Mouse (Mus musculus): ENCODE data around the gene Elk4.

Elk4 gene

DNA sequence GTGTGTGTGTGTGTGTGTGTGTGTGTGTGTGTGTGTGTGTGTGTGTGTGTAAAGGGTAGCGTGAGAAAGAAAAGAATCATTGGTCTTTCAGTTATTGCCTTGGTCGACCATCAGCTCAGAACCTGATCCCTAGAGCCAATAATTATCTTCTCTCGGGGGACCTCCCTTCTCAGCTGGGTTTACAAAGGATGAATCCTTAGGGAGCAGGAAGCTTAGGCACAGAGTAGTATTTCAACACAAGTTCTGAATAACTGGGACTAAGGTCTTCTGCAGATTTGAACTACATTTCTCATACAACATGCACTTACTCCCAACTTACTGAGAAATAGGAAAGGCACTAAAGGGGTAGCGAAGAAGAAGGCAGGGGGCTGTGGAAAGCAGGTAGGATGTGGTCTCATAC, 17.9 kb upstream of the Elk4 start:
- no peak for DNase-seq

DNA sequence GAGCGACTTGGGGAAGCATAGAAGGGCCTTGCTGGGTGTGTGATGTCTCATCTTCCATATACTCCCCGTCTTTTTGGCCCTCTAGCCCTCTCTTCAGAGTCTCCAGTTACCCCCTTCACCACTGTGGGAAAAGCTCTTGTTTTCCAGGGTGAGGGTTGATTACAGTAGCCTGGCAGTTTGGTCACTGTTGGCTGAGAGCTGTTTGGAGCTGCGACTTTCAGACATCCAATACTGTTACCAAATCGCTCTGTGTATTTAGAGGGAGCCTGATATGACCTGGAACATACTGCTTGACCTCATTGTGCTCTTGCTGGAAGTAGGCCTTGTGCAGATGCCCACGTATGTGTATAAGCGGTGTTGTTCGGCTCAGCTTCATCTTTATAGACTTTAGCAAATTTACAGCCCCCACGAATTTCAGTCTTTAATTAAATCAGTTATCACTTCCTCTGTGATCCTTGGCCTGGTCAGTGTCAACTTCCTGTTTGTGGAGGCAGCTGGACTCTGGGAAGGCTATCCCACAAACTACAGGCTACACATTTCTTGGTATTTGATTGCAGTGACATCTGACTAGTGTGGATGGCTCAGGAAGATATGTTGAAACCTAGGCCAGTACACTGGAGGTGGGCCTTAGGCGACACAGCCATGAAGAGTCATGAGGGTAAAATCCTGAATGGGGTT, 17.2 kb upstream of the Elk4 start:
- DNase-seq: no peak

DNA sequence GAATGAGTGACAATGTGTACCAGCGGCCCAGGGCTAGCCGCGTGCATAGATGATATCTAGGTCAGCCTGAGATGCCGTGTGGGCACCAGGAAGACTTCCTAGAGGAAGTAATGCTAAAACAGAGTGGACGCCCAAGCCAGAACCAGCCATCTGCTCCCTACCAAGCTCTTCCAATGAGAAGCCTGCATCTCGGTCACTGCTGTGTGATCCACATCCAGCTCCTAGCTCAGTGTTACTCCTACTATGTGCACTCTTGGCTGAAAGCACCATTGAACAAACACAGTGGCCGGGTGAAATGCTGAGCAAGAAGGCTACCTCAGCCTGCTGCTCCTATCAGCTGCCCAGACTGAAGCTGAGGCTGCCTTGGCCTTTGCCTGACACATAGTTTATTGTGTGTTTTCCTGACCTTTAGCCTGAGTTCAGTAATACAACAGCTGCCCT, 14.8 kb upstream of the Elk4 start:
- DNase-seq: peak; percentile 57 to 62

DNA sequence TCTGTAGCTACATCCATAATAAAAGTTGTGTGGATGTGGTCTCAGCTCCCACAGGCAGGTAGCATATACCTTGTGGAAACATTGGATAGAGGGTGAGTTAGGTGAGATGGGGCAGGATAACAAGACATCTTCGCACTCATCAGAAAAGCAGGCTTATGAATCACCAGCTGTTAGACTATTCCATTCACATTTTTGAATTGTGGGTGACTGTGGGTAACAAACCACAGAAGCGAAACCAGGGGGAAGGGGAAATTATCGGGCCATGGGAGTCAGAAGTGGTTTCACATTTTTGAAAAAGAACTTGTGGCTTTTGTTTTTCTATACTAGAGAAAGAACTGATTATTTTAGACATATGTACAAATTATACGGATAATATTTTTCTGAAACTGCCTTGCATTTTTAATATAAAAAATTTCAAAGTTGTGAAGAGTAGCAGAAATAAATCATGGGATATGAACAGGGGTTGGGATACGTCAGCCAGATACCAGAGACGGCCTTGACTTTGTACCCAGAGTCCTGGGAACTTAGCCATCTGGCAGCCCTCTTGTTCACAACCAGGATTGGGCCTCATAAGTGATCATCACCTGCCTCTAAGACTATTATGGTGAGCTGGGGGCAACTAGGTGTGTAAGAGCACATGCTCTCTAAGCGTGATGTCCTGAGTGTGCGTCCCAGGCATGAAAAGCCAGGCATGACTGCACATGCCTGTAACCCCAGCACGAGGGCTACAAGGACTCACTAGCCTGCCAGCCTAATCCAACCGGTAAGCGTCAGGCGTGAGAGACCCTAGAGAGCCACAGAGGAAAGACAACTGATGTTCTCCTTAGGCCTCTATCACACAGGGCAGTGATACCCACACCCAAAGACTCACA, 14.0 kb upstream of the Elk4 start:
- peak in 1 of 2 experiments; percentile 22 for DNase-seq

DNA sequence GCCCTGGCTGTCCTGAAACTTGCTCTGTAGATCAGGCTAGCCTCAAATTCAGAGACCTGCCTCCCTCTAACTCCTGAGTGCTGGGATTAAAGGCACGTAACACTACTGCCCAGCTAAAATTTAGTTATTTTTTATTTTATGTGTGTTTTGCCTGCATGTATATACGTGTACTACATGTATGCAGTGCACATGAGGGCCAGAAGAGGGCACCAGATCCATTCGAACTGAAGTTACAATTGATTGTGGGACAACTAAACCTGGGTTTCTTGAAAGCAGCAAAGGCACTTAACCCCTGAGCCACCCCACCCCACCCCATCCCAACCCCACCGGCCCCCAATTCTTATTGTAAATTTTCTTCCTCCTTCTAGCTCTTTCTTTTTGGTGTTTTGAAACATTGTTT, 12.3 kb upstream of the Elk4 start:
- peak; percentile 62 to 82 for DNase-seq

DNA sequence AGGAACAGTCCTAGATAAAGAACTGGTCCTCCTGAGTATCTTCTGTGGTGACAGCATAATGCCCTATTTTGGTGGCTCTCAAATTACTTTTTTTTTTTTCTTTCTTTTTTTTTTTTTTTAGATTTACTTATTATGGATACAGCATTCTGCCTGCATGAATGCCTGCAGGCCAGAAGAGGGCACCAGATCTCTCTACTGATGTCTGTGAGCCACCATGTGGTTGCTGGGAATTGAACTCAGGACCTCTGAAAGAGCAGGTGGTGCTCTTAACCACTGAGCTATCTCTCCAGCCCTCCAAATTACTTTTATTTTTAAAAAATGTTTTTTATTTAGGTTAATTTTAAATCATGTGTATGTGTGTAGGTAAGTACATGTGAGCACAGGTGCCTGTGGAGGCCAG, 6.9 kb upstream of the Elk4 start:
- no peak for DNase-seq

DNA sequence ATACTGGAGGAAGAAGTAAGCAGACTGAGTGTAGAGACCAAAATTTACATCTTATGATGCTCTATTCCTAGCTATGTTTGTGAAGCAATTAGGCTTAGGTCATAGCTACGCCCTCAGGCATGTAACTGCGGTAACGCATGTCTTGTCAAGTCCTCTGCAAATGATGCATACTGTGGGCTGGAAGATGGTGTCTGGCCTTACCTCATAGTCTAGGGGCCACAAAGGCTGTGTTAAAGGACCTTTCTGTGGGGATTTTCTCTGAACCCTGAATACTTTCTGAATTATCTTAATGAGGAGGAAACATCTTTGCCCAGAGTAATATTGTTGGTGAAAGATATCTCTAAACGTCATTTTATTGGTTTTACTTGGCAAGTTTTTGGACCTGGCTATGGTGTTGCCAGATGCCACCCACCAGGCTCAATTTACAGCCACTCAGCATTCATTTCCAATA, 5.5 kb upstream of the Elk4 start:
- DNase-seq: no peak

DNA sequence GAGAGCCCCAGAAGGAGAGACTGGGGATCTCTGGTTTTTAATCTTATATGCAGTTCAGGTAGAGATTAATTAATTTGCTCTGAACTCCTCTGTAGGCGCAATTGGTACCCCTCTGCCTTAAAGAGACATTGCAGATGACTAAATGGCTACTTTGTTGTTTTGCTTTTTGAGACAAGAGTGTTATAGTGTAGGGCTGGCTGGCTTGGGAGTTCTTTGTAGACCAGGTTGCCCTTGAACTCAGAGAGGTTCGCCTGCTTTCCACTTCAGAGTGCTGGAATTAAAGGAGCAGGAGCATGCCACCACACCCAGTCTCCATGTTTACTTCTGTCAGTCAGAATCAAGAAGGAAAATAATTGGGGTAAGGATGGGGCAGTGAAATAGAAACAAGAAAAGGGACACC, 4.3 kb upstream of the Elk4 start:
- no peak for DNase-seq

DNA sequence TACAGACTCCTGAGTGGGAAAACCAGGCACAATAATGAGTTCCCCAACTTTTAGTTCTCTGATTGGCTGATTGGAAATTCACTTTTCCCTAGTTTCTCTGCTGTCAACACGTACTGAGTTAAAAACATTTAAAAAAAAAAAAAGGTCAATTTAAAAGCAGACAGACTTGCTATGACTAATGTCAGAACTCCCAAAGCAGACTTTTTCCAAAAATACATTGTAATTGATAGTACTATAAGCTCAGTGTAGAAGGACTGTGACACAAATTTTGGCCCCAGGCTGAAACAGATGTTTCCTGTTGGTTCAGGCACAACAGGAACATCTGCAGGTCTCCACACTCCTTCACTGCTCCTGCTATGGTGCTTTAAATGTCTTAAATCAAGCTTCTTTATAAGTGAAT, 3.6 kb upstream of the Elk4 start:
- DNase-seq: no peak

DNA sequence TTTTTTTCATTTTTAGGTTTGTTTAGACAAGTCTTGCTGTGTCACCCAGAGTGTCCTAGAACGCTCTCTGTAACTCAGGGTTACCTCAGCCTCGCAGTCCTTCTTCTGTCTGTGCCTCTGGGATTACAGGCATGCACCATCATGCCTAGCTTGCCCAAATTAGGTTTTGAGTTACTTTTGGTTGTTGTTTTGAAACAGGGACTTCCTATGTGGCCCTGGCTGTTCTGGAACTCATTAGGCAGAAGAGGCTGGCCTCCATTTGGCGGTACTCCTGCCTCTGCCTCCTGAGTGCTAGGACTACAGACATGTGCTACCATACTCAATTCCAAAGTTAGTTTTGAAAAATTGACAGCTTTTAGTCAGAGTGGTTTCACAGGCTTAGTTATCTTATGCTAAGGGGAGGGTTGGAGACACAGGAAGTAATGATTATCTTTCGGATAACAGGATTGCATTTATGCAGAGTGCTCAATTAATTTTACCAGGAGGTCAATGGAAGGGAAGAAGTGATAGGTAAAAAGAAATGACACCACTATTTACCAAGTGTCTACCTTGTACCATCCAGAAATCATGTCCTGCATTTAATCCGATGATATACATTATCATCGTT, 2.7 kb upstream of the Elk4 start:
- no peak for DNase-seq

DNA sequence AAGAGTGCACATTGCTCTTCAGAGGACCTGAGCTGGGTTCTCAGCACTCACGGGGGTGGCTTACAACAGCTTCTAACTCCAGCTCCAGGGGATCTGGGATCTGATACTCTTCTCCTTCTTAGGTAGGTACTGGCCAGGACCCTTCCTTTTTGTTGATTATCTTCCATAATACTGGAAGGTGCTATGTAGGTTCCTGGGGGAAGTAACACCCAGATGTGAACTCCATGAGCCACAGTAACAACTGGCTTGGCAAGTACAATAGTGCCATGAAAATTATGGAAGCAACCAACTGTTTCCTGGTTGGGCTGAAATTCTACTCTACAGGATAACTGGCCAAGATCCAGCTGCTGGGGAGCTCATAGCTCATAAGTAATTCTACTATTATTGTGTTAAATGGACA, 1.9 kb upstream of the Elk4 start:
- DNase-seq: no peak

DNA sequence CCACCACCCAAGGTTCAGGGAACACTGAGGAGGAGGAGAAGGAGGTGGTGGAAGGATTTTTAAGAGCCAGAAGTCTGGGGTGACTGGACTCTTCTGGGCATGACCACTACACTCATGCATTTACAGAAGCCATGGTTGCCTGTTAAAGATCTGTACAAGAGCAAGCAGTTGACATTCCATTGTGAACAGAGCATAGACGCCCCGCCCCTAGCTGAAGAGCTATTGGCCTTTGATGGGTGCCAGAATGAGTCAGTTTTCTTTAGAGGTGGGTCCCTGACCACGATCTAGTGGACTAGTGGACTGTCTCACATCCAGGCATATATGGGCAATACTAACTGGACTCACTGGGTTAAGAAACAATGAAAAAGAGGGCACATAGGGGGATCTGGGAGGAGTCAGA, 1.4 kb upstream of the Elk4 start:
- DNase-seq: no peak

DNA sequence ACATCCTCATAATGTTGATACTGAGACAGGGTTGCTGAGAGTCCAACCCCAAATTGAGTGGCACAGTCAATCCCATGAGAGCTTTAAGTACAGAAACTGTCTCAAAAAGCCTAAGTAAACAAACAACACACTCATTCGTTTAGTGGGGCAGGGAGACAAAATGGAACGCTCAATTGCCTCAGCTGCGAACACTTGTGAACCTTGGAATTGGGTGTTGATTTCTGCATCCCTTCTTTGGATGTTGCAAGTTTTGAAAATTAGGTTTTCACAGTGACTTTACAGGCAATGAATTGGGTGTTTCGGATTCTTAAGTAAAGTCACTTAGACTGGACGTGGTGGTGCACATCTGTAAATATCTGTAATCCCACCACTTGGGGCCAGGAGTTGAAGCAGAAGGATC, 686 bp upstream of the Elk4 start:
- no peak for DNase-seq

DNA sequence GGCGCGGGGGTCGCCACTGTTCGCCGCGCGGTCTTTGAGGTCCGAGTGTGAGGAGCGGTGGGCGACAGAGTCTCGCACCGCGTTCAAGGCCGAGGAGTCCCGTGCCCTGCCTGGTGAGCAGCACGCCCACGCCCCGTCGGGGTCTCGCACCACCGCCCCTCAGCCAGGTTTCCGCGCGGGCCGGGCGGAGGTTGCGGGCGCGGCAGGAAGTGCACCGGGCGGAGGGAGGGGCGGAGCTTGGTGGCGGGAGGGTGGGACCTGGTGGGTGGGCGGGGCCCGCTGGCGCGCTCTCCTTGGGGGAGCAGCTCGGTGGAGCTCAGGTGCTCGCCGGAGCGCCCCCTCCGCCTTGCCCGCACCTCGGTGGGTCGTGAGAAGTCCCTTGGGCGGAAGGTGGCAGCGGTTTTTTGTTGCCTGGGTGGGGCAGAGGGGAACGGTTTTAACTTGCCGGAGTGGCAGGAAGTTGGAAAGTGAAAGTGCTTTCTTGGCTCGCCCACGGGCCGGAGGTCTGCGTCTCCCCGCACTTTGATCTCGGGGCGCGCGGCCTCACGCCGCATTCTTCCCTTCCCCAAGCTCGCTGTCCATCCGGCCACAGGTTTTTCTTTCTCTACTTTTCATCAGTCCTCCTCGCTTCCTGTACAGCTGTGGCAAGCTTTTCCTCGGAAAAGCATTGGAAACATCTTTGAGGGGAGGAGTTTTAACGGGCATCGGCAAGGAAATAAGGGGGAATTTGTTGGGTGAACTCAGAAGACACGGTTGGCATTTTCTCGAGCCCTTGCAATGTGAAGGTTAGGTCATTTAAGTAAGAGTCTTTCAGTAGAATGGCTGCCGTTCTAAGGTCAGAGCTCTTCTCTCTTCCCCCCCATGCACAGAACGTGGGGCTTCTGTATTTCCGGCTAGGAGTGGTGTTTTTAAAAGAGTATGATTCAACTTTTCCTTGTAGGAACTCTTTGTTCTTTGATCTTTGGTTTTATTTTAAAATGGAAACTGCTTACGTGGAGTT, 721 bp downstream of the Elk4 start:
- DNase-seq: peak; percentile 86 to 93

DNA sequence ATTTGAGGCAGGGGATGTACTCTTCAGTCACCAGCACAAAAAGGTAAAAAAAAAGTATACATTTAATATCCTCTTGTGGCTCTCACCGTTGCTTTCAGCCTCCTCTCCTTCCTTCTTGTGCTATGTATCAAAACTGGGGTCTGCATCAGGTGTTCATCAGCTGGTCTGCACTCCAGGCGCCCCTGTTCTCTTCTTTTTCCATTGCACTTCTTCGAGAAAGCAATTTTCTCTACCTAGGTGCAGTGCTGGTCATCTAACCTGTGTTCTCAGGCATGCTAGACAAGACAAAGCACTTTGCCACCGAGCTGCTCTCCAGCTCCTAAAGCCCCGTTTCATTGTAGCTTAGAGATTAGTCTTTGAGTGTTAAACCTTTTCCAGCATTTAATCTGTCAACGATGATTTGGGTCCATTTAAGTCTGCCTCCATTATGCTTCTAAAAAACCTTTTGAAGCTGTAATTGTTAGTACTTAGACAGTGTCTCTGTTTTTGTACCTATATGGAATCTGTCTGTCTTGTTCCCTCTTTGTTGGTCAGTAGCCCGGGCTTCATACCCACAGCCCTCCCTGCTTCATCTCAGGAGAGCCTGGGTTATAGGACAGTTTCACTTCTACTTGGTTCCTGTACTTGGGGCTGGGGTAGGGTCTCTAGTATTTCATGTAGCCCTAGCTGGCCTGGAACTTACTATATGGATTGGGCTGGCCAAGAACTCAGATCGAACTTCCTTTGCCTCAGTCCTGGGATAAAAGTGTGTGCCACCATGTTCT, 1.7 kb downstream of the Elk4 start:
- no peak for DNase-seq

DNA sequence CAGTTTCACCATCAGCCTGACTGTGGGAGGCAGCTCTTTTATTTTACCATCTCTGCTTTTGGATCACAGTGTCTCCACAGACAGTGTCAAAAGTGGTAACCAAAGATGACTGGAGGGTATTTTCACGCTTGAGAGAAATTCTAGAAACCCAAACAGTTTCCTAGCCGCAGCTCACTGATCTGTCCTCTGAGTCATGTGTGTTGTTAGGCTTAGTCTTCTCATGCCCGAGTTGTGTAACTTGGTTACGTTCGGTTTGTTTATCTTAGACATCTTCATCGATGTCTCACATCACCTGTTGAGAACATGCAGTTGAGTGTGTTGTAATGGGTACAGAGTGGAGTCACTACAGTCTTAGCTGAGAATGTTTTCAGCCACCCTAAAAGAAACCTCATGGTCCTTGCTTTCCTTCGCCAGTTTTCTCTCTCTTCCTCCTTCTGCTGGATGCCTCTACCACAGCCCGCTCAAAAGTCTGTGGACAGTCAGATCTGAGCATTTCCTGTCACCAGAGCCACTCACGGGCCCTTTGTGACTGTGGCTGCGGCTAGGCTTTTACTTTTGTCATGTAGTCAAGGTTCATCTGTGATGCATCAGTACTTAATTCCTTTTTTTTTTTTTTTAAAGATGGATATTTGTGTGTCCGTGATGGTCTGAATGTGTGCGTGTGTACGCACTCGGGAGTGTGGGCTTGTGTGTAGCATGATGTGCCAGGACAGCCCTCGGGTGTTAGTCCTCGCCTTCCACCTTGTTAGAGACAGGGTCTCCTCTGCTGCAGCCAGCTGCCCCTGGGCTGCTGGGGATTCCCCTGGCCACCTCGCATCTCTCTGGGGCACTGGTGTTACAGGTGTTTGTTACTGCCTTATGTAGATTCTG, 3.5 kb downstream of the Elk4 start:
- DNase-seq: no peak

DNA sequence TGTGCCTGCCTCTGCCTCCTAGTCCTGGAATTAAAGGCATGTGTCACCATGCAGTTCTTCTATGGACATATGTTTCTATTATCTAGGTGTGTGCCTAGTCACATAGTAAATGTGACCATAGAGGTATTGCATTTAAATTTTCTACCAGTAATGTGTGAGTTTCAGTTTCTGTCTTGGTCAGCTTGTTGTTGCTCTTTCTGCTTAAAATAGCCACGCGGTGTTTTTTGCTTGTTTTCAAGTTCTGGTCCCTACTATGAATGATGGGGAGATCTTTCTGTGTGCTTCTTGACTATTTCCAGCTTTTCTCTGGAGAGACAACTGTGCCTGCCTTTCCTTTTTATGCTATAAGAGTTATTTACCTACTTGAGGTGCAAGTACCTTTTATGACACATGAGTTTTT, 4.4 kb downstream of the Elk4 start:
- DNase-seq: no peak

DNA sequence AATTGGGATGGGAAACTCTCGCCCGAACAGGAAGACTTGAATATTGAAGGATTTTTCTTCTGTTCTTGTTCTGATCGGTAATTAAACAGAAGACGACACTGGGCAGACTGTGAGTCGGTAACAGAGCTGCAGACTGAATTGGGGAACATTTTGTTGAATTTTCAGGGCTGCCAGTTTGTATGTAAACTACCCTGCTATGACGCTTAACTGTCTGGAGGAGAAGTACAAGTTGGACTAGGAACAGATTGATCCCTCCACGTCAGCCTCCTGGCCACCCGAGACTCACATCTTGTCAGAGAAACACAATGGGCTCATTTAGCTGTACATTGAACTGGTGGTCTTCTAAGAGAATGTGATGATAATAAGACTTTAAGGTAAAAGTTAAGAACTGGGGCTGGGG, 5.5 kb downstream of the Elk4 start:
- DNase-seq: no peak

DNA sequence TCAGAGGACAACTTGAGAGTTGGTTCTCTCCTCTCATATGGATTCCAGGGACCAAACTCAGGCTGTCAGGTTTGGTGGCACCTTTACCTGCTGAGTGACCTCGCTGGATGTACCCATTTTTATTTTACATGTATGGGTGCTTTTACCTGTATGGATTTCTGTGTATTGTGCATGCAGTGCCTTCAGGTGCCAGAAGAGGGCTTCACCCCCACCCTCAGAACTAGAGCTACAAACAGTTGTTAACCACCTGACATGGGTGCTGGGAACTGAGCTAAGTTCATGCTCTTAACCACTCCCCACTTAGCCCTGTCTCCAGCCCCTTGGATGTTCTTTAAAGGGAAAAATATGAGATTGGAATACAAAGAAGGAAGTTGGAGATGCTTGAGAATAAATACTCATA, 7.4 kb downstream of the Elk4 start:
- no peak for DNase-seq

DNA sequence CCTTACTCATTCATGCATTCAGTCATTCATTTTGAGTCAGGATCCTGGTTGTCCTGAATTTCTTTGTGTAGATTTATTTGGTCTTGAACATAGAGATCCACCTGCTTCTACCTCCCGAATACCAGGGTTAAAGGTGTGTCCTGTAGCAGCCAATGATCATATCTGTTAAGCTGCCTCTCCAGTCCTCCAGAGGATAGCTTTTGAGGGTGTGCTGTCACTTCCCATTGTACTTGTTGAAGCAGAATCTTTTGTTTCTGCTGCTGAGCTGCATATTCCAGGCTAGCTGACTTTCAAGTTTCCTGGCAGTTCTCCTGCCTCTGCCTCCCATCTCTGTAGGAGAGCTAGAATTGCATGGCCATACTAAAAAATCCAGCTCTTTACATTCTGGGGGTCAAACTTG, 9.3 kb downstream of the Elk4 start:
- DNase-seq: no peak

DNA sequence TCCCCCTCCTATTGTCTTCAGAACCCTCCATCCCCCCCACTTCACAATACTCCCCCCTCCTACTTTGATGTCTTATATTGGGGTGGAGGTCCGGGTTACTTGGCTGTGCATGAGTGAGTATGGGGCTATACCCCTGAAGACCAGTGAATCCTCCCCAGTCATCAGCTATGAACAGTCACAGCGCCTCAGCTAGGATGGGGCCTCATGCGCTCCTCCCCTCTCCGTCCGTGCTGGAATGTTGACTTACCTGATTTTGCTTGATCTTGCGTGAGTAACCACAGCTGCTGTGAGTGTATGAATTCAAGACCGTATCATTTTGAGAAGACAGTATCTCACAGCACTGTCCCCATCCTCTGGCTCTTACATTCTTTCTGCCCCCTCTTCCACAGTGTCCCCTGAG, 12.5 kb downstream of the Elk4 start:
- no peak for DNase-seq

Data from cerebellum, postnatal 25 days (tissue).